Mouse (Mus musculus) erythroblast, embryonic 14.5 days (primary cell): ENCODE data around the gene Pzp. TPM values are rescaled to one million over a fixed set of nuclear protein-coding genes. Genes with fewer than 3 reads are reported as not detected.
A peak's percentile ranks its signal among the peaks of the same experiment; 100 is the strongest.

Source experiments
- H3K27me3 ChIP-seq: 2 replicates; pipeline ENCODE4 v1.6.1; 2012; ENCODE audit warnings: inconsistent platforms; ENCODE audit not compliant: control insufficient read depth
- H3K36me3 ChIP-seq: 2 replicates; pipeline ENCODE4 v1.6.1; 2012; ENCODE audit warnings: mild to moderate bottlenecking, inconsistent platforms; ENCODE audit not compliant: control insufficient read depth
- H3K4me1 ChIP-seq: 2 replicates; pipeline ENCODE4 v1.6.1; 2012; ENCODE audit warnings: inconsistent platforms; ENCODE audit not compliant: control insufficient read depth
- H3K4me3 ChIP-seq: replicated peaks from 2 replicates; pipeline ENCODE3; 2012; ENCODE audit warnings: moderate library complexity, mild to moderate bottlenecking, inconsistent platforms
- H3K9me3 ChIP-seq: 2 replicates; pipeline ENCODE4 v1.6.1; 2012; ENCODE audit warnings: low read length, inconsistent platforms, mixed read lengths; ENCODE audit not compliant: control insufficient read depth
- GATA1 ChIP-seq: IDR thresholded peaks from 2 replicates; pipeline ENCODE4 v1.6.1; 2012; ENCODE audit warnings: low read length, inconsistent platforms, mixed read lengths
- TAL1 ChIP-seq: IDR thresholded peaks from 3 replicates; pipeline ENCODE4 v1.6.1; 2012; ENCODE audit warnings: low read length, inconsistent platforms, mixed read lengths
- polyA plus RNA-seq: library from polyadenylated mRNA; stranded (reverse); fragments of >175 nt; gene quantifications from 2 replicates; pipeline ENCODE4 v1.2.3, GENCODE M21; 2012

Gene Pzp
- polyA plus RNA-seq, 1 experiment, result 0.05 TPM

DNA sequence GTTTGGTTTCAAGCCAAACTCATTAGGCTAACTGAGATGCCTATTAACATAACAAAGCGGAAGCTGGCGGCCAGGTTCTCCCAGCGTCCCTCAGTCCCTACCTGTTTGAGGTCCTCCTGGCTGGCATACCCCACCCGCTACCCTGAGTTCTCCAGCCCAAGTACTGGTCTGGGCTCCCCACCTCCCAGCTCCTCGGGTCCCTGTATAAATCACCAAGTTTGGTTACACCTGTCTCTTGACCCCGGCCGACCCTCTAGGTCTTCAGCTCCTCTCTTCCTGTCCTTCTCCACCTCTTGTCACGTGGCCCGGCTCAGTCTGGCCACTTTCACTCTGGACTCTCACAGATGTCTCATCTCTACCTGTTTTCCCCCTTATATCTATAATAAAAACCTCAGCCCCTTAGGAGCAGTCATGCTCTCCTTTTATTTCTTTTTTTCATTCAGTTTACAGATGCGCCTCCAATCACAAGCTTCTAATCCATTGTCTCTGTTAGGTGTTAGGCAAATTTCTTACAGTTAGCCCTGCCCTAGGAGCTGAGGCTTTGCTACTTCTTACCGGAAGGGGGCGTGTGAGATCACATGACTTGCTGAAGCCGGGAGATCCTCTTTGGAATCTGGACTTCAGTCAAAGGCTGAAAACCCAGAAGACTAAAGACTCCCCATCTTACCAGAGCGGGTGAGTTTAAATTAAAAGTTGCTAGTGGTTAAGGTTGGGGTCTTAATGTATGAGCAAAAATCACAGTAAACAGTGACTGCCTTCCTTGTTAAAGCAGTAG lies 80.6 kb downstream of the Pzp start:
- H3K27me3 ChIP-seq, result no peaks in the 10 kb centered on the region
- peaks cover 2% of the 10 kb centered on the region; the same call in 1 of the 2 replicates for H3K9me3 ChIP-seq
- no peak overlapping the region for H3K4me3 ChIP-seq
- no peaks in the 10 kb centered on the region; the same call in 1 of the 2 replicates for H3K36me3 ChIP-seq
- no peak for TF ChIP-seq GATA1
- TF ChIP-seq TAL1, result no peak
- peaks cover 19% of the 10 kb centered on the region for H3K4me1 ChIP-seq

DNA sequence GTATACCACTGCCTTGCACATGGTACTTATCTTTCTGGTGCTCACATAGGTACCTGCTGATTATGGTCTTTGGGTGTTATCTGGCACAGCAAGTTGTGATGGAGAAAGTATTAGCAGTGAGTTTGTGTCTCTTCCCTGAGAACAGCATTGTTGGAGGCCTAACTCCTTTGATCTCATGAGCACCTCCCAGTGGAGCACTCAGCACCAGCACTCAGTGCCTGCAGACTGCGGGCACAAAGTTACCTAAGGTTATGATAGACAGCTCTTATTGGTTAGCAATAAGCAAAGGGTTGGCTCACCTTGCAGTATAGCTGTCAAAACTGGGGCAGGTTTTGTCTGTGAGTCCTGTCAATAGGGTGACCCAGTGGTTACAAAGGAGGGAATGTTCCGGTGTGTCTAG lies 86.3 kb downstream of the Pzp start:
- peaks cover 2% of the 10 kb centered on the region; the same call in 1 of the 2 replicates for H3K9me3 ChIP-seq
- H3K4me3 ChIP-seq, result no peak overlapping the region
- peaks cover 56% of the 10 kb centered on the region for H3K4me1 ChIP-seq

GRCm38 (mm10) chr6:128438871-128439341 lies 87.6 kb downstream of the Pzp start:
- Histone ChIP-seq H3K27me3 (no peaks in the 10 kb centered on the region), H3K9me3 (peaks cover 2% of the 10 kb centered on the region; the same call in 1 of the 2 replicates), H3K36me3 (peaks cover 29% of the 10 kb centered on the region), H3K4me3 (peak overlapping the region; percentile 92), H3K4me1 (peaks cover 50% of the 10 kb centered on the region)
- no peak for TF ChIP-seq TAL1
- no peak for TF ChIP-seq GATA1

More for the DNA sequence above, 86.3 kb downstream of the Pzp start:
- peaks cover 15% of the 10 kb centered on the region for H3K36me3 ChIP-seq
- TF ChIP-seq GATA1 (no peak), TAL1 (no peak)
- H3K27me3 ChIP-seq, result no peaks in the 10 kb centered on the region

- Histone ChIP-seq H3K4me1 (peaks cover 51% of the 10 kb centered on the region), H3K27me3 (no peaks in the 10 kb centered on the region), H3K36me3 (peaks cover 34% of the 10 kb centered on the region), H3K9me3 (peaks cover 2% of the 10 kb centered on the region; the same call in 1 of the 2 replicates), H3K4me3 (peak within 1 kb of the TSS; percentile 92)
- TF ChIP-seq TAL1 (no peak), GATA1 (no peak)
Observed at GRCm38 (mm10) chr6:128438317-128438870, 88.1 kb downstream of the Pzp start, which contains the start of gene Fkbp4. Fkbp4 (minus strand) TSS chr6:128438677.

DNA sequence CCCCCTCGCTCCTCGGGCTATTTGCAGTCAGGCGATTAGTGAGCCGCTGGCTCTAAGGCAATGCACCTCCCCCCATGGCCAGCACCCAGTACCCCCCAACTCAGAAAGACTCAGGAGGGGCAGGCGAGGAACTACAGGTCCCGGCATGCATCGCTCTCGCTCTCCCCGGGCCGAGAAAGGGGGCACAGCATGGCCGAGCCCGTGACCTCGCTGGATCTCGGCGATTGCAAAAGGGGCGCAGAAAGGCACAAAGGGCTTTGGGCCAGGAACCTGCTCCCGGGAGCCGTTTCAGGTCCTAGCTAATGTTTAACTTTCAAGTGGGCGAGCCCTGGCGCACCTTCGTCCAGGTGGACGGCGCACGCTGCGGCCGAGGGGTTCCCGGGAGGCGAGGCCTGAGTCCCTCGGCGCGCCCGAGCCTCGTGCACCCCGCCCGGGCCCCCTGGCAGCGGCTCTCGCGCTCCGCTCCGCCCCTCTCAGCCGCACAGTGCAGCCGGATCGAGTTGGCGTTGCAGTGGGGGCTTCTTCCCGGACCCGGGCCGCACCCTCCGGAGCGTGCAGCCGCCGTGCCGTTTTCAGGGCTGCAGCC lies 88.7 kb downstream of the Pzp start:
- peak overlapping the region; percentile 92 for H3K4me3 ChIP-seq
- peaks cover 40% of the 10 kb centered on the region for H3K36me3 ChIP-seq
- peaks cover 2% of the 10 kb centered on the region; the same call in 1 of the 2 replicates for H3K9me3 ChIP-seq
- H3K4me1 ChIP-seq, result peaks cover 54% of the 10 kb centered on the region
- no peaks in the 10 kb centered on the region for H3K27me3 ChIP-seq
- TF ChIP-seq TAL1 (no peak), GATA1 (no peak)

DNA sequence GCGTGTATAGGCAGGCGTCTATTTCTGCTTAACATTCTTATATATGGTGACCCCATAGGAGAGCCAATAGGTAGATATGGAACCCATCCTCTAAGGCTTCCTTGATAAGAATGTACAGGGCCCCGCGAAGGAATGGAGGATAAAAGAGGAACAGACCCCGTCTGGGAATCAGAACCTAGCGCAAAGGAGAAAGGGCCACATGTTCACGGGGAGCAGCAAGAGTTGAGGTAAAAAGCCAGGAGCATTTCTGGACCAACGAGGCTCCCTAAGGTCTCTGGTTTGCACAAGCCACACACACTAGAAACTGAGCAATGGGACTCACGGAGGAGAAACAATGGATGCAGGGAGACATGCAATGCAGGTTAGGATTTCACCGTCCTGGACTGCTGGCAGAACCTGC lies 89.2 kb downstream of the Pzp start:
- H3K4me1 ChIP-seq, result peaks cover 54% of the 10 kb centered on the region
- peak overlapping the region; percentile 92 for H3K4me3 ChIP-seq
- no peaks in the 10 kb centered on the region for H3K27me3 ChIP-seq
- H3K36me3 ChIP-seq, result peaks cover 45% of the 10 kb centered on the region
- TF ChIP-seq TAL1, result no peak
- TF ChIP-seq GATA1, result no peak
- H3K9me3 ChIP-seq, result peaks cover 2% of the 10 kb centered on the region; the same call in 1 of the 2 replicates

- Histone ChIP-seq H3K36me3 (peaks cover 53% of the 10 kb centered on the region), H3K27me3 (no peaks in the 10 kb centered on the region), H3K9me3 (peaks cover 2% of the 10 kb centered on the region; the same call in 1 of the 2 replicates), H3K4me3 (peak overlapping the region; percentile 92), H3K4me1 (peaks cover 57% of the 10 kb centered on the region)
- no peak for TF ChIP-seq TAL1
- TF ChIP-seq GATA1, result no peak
Observed at GRCm38 (mm10) chr6:128436356-128437005, 90.0 kb downstream of the Pzp start.

DNA sequence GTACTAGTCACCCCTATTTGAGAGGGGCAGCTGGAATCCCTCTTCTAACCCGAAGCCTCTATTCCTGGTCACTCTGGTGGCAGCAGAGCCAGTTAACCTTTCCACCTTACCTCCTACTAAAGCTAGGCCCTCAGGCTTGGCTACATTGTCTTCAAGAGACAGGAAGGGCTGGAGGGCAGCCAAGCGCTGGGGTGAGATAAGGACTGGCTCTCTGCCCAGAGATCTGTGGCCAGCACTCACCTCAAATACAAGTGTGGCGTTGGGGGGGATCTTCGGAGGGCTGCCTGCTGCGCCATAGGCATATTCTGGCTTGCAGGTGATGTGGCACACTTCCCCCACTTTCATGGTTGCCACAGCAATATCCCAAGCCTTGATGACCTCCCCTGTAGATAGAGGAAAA lies 91.0 kb downstream of the Pzp start:
- peaks cover 61% of the 10 kb centered on the region for H3K36me3 ChIP-seq
- peaks cover 59% of the 10 kb centered on the region for H3K4me1 ChIP-seq
- H3K9me3 ChIP-seq, result no peaks in the 10 kb centered on the region

More for the DNA sequence above, 91.0 kb downstream of the Pzp start:
- no peak overlapping the region for H3K4me3 ChIP-seq
- TF ChIP-seq TAL1, result no peak
- TF ChIP-seq GATA1, result no peak
- no peaks in the 10 kb centered on the region for H3K27me3 ChIP-seq

Other genes starting within 250 kb of the Pzp start
- not detected in 2 replicates for gene Tead4, start 225.9 kb downstream of the Pzp start, polyA plus RNA-seq
- gene Tulp3, start 170.9 kb downstream of the Pzp start, polyA plus RNA-seq, result 0.07 TPM in 2 replicates
- gene Rhno1, start 163.8 kb downstream of the Pzp start, polyA plus RNA-seq, result 9.8 and 9.9 TPM in 2 replicates
- gene Foxm1, start 163.8 kb downstream of the Pzp start, polyA plus RNA-seq, result 8.2 and 8.8 TPM in 2 replicates
- gene Tex52, start 151.3 kb downstream of the Pzp start, polyA plus RNA-seq, result 0.03 TPM in 1 of 2 replicates, not detected in the other
- not detected in 2 replicates for gene Gm44596, start 151.2 kb downstream of the Pzp start, polyA plus RNA-seq
- 0.02 TPM in 1 of 2 replicates, not detected in the other for gene Nrip2, start 127.4 kb downstream of the Pzp start, polyA plus RNA-seq
- 1.9 TPM in 2 replicates for gene Itfg2, start 101.8 kb downstream of the Pzp start, polyA plus RNA-seq
- gene Fkbp4, start 88.0 kb downstream of the Pzp start, polyA plus RNA-seq, result 7.7 and 10.7 TPM in 2 replicates
- gene A2ml1, start 54.9 kb upstream of the Pzp start, polyA plus RNA-seq, result not detected in 2 replicates
- not detected in 2 replicates for gene Klrb1a, start 96.8 kb upstream of the Pzp start, polyA plus RNA-seq
- gene Clec2h, start 135.7 kb upstream of the Pzp start, polyA plus RNA-seq, result not detected in 2 replicates
- not detected in 2 replicates for gene Klrb1, start 196.3 kb upstream of the Pzp start, polyA plus RNA-seq